Mouse (Mus musculus) frontal cortex, adult (tissue): ENCODE data around the gene Arid2.
"Not testable (repeated sequence)": the region's sequence is repeated elsewhere in the genome, so short reads cannot be mapped to it uniquely, and the experiment has no call there.

ENCODE experiments used
- ATAC-seq: cut with Nextera tagmentation; 2 replicates; pipeline ENCODE4 v1.9.2; 2017; ENCODE audit warnings: mild to moderate bottlenecking, moderate library complexity, mixed read lengths; ENCODE audit not compliant: low TSS enrichment

Arid2 gene

GRCm38 (mm10) chr15:96418161-96418560 lies 130.8 kb downstream of the Arid2 start:
- no peak for ATAC-seq

DNA sequence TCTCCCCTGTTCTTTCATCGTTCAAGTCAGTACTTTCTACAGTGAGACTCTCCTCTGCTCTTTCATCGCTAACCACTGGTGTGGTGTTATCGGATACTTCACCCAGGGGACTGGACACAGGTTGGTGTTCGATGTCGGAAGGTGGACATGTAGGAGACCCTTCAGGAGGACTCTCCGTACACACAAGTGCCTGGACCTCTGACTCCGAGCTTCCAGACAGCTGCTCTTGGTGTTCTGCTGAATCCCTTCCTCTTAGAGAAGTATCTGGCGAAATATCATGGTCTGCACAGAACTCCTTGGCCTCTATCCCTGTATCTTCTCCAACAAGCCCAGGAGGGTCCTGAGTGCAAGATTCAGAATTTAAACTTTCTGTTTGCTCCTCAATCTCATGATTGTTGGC lies 132.6 kb downstream of the Arid2 start:
- no peak for ATAC-seq

- no peak for ATAC-seq
Observed at GRCm38 (mm10) chr15:96434202-96434601, 146.9 kb downstream of the Arid2 start.

GRCm38 (mm10) chr15:96441480-96441879 lies 154.2 kb downstream of the Arid2 start:
- ATAC-seq = not testable (repeated sequence)

DNA sequence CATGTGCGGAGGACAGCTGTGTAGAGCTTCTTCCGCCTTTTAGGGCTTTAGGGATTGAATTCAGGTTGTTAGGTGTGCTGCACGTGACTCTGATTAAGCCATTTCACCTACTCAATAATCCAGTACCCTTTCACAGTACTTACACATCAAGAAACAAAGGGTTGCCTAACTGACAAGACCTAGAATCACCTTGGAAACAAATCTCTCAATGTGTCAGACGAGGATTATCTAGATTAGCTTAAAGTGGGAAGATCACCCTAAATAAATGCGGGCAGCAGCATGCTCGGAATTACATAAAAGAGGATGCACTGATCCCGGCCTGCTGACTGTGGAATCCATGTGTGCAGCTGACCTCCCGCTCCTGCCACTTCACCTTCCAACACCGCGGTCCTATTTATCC lies 159.5 kb downstream of the Arid2 start:
- no peak for ATAC-seq

DNA sequence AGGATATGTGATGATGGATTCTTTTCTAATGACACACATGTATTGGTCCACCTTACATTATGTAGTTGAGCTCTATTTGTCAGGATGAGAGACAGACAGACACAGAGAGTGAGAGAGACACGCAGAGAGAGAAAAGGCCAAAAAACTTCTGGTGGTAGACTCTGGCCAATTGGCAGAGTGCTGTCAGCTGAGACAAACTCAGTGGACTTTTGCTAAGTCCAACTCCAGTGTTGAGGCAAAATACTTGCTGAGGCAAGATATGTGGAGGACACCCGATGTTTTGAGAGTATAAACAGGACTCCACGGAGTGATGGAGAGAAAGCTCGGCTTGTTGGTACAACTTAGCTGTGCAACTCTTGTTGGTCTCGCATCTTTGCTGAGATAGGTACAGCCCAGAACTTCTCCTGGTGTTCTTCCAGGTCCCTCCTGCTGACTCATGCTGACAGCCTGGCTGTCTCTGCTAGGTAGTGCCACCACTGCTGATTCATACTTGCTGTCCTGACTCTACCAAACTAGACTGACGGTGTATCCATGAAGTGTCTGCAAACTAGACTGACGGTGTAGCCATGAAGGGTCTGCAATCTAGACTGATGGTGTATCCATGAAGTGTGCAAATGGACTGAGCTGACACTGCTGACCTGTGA lies 161.5 kb downstream of the Arid2 start:
- ATAC-seq = peak; percentile 55; the same call in 1 of the 2 replicates

DNA sequence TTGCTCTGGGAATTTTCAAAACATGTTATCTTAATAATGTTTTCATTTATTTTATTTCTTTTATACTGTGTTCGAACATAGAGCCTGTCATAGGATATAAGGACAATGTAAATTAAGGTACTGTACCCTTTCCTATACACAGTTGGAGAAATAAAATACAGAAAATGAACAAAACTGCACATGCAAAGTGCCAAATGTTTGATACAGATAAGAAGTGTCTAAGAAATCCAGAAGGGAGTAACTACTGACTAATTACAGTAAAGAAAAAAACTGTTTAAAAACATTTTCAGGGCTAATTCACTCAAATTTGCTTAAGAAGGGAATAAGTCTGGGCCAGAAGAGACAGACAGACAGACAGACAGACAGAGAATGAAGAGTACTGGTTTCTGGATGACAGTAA lies 166.0 kb downstream of the Arid2 start:
- no peak for ATAC-seq
